Comparison of ENCODE assay signal across 8 mouse cellular contexts in genomic region chr13:94359282-94359920, GRCm38 (mm10). TPM values are rescaled to one million over a fixed set of nuclear protein-coding genes. Genes with fewer than 3 reads are reported as not detected.
DNase-seq lines count a peak whose midpoint lies in the region; TF ChIP-seq lines count a peak whose summit lies in the region.

No protein-coding gene starts in this region.

- H3K36me3 ChIP-seq in C2C12 (ENCODE audit: control insufficient read depth, insufficient read depth) (no peaks in the 10 kb centered on the region), macrophage (ENCODE audit: inconsistent target) (peaks cover 9% of the 10 kb centered on the region)

- H3K27ac ChIP-seq in gastrocnemius, adult 2 months = peak overlapping the region; percentile 90
- H3K27ac ChIP-seq in macrophage = no peak overlapping the region

- intact Hi-C loops in gastrocnemius, adult 2 months (cut with DNase I) = no loop called here
- intact Hi-C loops in gastrocnemius, postnatal 14 days (cut with DNase I; ENCODE audit: low total_unique reads) = loop anchor here (5.0 kb wide), 1 partner anchor 72 kb away; the partner anchor contains the start of gene Scamp1

- peaks cover 53% of the 10 kb centered on the region for H3K79me2 ChIP-seq in C2C12 (ENCODE audit: control insufficient read depth, insufficient read depth)
- peaks cover 52% of the 10 kb centered on the region for H3K79me2 ChIP-seq in macrophage (ENCODE audit: inconsistent target)

- peak overlapping the region; percentile 98 for H3ac ChIP-seq in C2C12 (ENCODE audit: control insufficient read depth, insufficient read length, low read depth)

- 19% methylated on average over 21 of the region's 25 CpGs for WGBS in macrophage (ENCODE audit: missing documents)

- no peak for DNase-seq in gastrocnemius, adult 2 months
- no peak for DNase-seq in gastrocnemius, postnatal 14 days
- DNase-seq in forelimb bud, embryonic 11.5 days (ENCODE audit: low read depth, low spot score) = peak; percentile 18
- DNase-seq in adrenal gland, postnatal 36 days = no peak
- DNase-seq in right cerebral cortex, adult 2 months (ENCODE audit: low spot score in 2 of 2) = no peak
- DNase-seq in c-Kit-positive CD71-positive TER-119-positive erythroid progenitor cells, embryonic 14.5 days (ENCODE audit: low spot score) = no peak

- TF ChIP-seq CTCF in gastrocnemius, adult 2 months (IDR thresholded peaks at IDR 0.05) = no peak
- no peak for TF ChIP-seq CTCF in C2C12 (IDR thresholded peaks at IDR 0.05; ENCODE audit: control insufficient read depth, insufficient read depth, insufficient read length)

- H3K79me3 ChIP-seq in C2C12 (ENCODE audit: low read depth) = peaks cover 23% of the 10 kb centered on the region

- H3K4me3 ChIP-seq in gastrocnemius, adult 2 months = peak overlapping the region; percentile 94
- peak overlapping the region; percentile 68 for H3K4me3 ChIP-seq in C2C12 (ENCODE audit: insufficient read depth, poor library complexity, severe bottlenecking)
- H3K4me3 ChIP-seq in macrophage (ENCODE audit: inconsistent target) = peak overlapping the region; percentile 70

- no peaks in the 10 kb centered on the region for H3K27me3 ChIP-seq in C2C12 (ENCODE audit: control insufficient read depth, insufficient read depth, insufficient read length)

TF ChIP-seq in C2C12, 6 proteins besides CTCF, POLR2A, EP300 and RAD21:
- TF ChIP-seq USF1 (IDR thresholded peaks at IDR 0.05; ENCODE audit: low read depth) (no peak), MAX (IDR thresholded peaks at IDR 0.05) (no peak), CEBPB (IDR thresholded peaks at IDR 0.05; ENCODE audit: low read depth) (no peak), MYOG (IDR thresholded peaks at IDR 0.05; ENCODE audit: control insufficient read depth, extremely low read depth, insufficient read length) (no peak), FOSL1 (IDR thresholded peaks at IDR 0.05; ENCODE audit: insufficient read depth, low read length, poor library complexity, severe bottlenecking) (no peak), MYOD1 (IDR thresholded peaks at IDR 0.05; ENCODE audit: control insufficient read depth, insufficient read length, low read depth) (no peak)

RNA-seq across cellular contexts. Expression of gene Ap3b1, which starts 0.6 kb away (rescaled TPM):
- total RNA-seq in gastrocnemius, adult 2 months (2021) = 10 to 100 TPM; 22.5 to 23.6 TPM
- 10 to 100 TPM; 18.6 to 19.3 TPM for total RNA-seq in gastrocnemius, postnatal 14 days (2021)
- polyA plus RNA-seq in C2C12 (2012; fragmentation: generic; extraction: Trizol) (21.2 TPM), macrophage (2018) (86.0 to 169 TPM (median 89.4 TPM) in 3 replicates)
- total RNA-seq in macrophage (2018; cell fraction: chromatin; rRNA removed) = 100 to 1,000 TPM; 142 to 277 (median 184) TPM
- 100 to 1,000 TPM; 101 to 144 (median 115) TPM for total RNA-seq in macrophage (2018; cell fraction: cytosol; rRNA removed)
- total RNA-seq in macrophage (2018; cell fraction: nucleus; rRNA removed) = 100 to 1,000 TPM in 20 of 26 experiments, 10 to 100 TPM in 6; 88.8 to 199 (median 110) TPM
- total RNA-seq in adrenal gland, postnatal 36 days (2021) = 10 to 100 TPM; 41.9 to 45.0 TPM
